Mouse (Mus musculus): ENCODE results near the gene Sugp1. TPM values are rescaled to one million over a fixed set of nuclear protein-coding genes. Genes with fewer than 3 reads are reported as not detected.
"Not testable (repeated sequence)": the region's sequence is repeated elsewhere in the genome, so short reads cannot be mapped to it uniquely, and the experiment has no call there.

Sugp1 gene
- polyA plus RNA-seq, 1 experiment from 2014 or later, result 54.5 TPM

DNA sequence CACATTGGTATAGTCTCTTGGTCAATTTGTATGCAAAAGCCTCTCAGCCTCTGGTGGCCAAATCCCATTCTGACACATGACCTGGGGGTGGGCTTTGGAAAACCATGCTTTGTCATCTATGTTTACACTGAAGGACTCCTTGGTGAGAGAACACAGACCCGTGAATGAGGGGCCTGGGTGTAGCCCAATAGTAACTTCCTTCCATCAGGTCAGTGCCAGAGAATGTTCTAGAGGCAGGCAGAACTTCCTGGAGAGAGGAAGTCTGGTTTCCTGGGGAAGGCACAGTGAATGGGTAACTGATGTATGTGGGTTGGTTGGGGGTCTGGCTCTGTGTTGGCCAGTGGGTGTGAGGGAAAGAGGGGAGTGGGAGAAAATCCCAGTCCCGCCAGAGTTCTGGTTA lies 37.4 kb upstream of the Sugp1 start:
- Histone ChIP-seq H3K36me3 (no peaks in the 10 kb centered on the region), H3K4me3 (no peak overlapping the region), H3K4me2 (replicated peaks) (no peak overlapping the region), H3K9ac (no peak overlapping the region), H3K4me1 (peaks cover 7% of the 10 kb centered on the region), H3K27ac (no peak overlapping the region), H3K9me3 (no peaks in the 10 kb centered on the region), H3K27me3 (no peaks in the 10 kb centered on the region)
- no peak for ATAC-seq (ENCODE audit: low FRiP score, low read depth)
- 57% methylated on average over 2 of the region's 2 CpGs for WGBS

DNA sequence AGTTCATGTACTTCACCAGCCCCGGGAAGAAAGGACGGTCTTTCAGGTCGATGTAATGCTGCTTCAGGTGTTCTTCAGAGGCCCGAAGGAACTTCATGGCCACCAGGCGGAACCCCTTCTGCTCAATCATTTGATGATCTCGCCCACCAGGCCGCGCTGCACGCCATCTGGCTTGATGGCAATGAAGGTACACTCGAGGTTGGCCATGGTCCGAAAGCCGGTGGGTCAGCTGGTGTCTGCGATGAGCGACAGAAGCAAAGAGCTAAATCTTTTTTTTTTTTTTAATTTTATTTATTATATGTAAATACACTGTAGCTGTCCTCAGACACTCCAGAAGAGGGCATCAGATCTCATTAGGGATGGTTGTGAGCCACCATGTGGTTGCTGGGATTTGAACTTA lies 31.8 kb upstream of the Sugp1 start:
- H3K4me3 ChIP-seq; H3K36me3 ChIP-seq; ATAC-seq (ENCODE audit: low FRiP score, low read depth); H3K9me3 ChIP-seq; H3K27me3 ChIP-seq; H3K27ac ChIP-seq; H3K9ac ChIP-seq; H3K4me1 ChIP-seq; H3K4me2 ChIP-seq (replicated peaks): not testable (repeated sequence)
- WGBS, result 92% methylated on average over 14 of the region's 14 CpGs

- Histone ChIP-seq H3K27ac (no peak overlapping the region), H3K27me3 (no peaks in the 10 kb centered on the region), H3K4me1 (no peaks in the 10 kb centered on the region), H3K4me3 (no peak overlapping the region), H3K4me2 (replicated peaks) (no peak overlapping the region), H3K9ac (no peak overlapping the region), H3K9me3 (no peaks in the 10 kb centered on the region; the same call in 1 of the 2 replicates), H3K36me3 (peaks cover 15% of the 10 kb centered on the region)
- WGBS, result 78% methylated on average over 3 of the region's 3 CpGs
- no peak for ATAC-seq (ENCODE audit: low FRiP score, low read depth)
Observed at GRCm38 (mm10) chr8:70012350-70012749, 30.3 kb upstream of the Sugp1 start.

GRCm38 (mm10) chr8:70012763-70013162 lies 29.9 kb upstream of the Sugp1 start:
- ATAC-seq (ENCODE audit: low FRiP score, low read depth), result no peak
- Histone ChIP-seq H3K4me1 (no peaks in the 10 kb centered on the region), H3K9ac (no peak overlapping the region), H3K27me3 (no peaks in the 10 kb centered on the region), H3K4me3 (no peak overlapping the region), H3K4me2 (replicated peaks) (no peak overlapping the region), H3K9me3 (no peaks in the 10 kb centered on the region; the same call in 1 of the 2 replicates), H3K36me3 (peaks cover 19% of the 10 kb centered on the region), H3K27ac (no peak overlapping the region)
- WGBS, result 89% methylated on average over 1 of the region's 1 CpGs

DNA sequence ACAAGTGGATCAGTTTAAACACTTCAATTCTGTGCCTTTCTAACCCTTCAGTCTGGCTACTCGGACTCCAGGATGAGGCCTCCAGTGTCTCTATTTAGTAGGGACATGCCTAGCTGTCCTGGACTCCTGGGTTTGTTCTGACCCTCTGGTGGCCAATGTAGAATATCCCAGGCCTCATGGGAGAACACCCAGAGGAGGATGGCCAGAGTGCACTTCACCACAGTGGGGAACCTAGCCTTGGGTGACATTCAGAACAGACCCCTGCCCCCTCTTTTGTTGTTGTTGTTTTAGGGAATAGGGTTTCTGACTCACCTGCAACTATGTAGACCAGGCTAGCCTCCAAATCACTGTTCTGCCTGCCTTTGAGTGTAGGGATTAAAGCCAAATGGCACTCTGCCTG lies 27.6 kb upstream of the Sugp1 start:
- Histone ChIP-seq H3K4me3 (no peak overlapping the region), H3K4me2 (replicated peaks) (no peak overlapping the region), H3K27me3 (no peaks in the 10 kb centered on the region), H3K9me3 (no peaks in the 10 kb centered on the region; the same call in 1 of the 2 replicates), H3K36me3 (peaks cover 42% of the 10 kb centered on the region), H3K9ac (no peak overlapping the region), H3K27ac (no peak overlapping the region), H3K4me1 (no peaks in the 10 kb centered on the region)
- ATAC-seq (ENCODE audit: low FRiP score, low read depth), result no peak
- 74% methylated on average over 1 of the region's 1 CpGs for WGBS

- H3K4me3 ChIP-seq, result no peak overlapping the region
- peaks cover 100% of the 10 kb centered on the region for H3K36me3 ChIP-seq
- no peaks in the 10 kb centered on the region for H3K9me3 ChIP-seq
- H3K27ac ChIP-seq, result no peak overlapping the region
- no peak overlapping the region for H3K9ac ChIP-seq
- no peak overlapping the region for H3K4me2 ChIP-seq (replicated peaks)
- no peaks in the 10 kb centered on the region for H3K27me3 ChIP-seq
- no peak for ATAC-seq (ENCODE audit: low FRiP score, low read depth)
- H3K4me1 ChIP-seq, result no peaks in the 10 kb centered on the region
- 87% methylated on average over 8 of the region's 8 CpGs for WGBS
Observed at GRCm38 (mm10) chr8:70023596-70023995, 19.0 kb upstream of the Sugp1 start.

DNA sequence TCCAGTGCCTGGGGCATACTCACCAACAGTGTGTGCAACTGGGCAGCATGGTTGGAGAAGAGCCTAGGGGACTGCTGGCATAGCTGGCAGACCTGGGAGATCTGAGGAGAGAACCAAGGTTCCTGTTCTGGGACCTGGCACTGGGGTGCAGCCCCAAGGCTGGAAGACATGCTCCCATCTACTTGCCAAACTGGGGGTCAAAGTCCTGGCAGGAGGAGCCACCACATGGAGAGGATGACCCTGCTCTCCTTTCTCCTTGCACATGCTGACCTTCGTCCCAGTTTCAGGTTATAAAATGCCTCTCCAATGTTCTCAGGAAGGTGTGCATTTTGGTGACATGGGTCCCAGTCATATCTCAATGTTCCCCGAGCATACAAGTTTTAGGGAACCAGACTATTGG lies 16.5 kb upstream of the Sugp1 start:
- no peak overlapping the region for H3K4me2 ChIP-seq (replicated peaks)
- H3K9me3 ChIP-seq, result no peaks in the 10 kb centered on the region
- no peak overlapping the region for H3K27ac ChIP-seq
- H3K4me3 ChIP-seq, result no peak overlapping the region
- no peak for ATAC-seq (ENCODE audit: low FRiP score, low read depth)
- peaks cover 100% of the 10 kb centered on the region for H3K36me3 ChIP-seq
- no peaks in the 10 kb centered on the region for H3K4me1 ChIP-seq
- 93% methylated on average over 2 of the region's 2 CpGs for WGBS
- no peak overlapping the region for H3K9ac ChIP-seq
- no peaks in the 10 kb centered on the region for H3K27me3 ChIP-seq

DNA sequence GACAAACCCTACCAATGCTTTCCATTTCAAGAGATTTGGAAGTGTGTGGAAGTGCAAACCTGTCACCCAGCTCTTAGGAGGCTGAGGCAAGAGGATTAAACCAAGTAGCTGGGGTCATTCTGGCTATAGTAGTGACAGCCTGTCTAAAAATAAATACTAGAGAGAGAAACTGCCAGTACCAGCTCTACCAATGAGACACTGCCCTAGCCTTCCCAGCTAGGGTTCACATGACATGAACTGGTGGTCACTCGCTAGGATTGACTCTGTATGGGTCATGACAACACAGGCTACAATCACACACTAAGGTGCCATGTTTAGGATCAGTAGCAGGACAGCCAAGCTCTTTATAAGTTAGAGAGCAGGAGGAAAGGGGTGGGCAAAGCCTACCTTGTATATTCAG lies 12.4 kb upstream of the Sugp1 start:
- 96% methylated on average over 1 of the region's 1 CpGs for WGBS
- ATAC-seq (ENCODE audit: low FRiP score, low read depth), result no peak
- Histone ChIP-seq H3K4me1 (no peaks in the 10 kb centered on the region), H3K4me2 (replicated peaks) (no peak overlapping the region), H3K36me3 (peaks cover 77% of the 10 kb centered on the region), H3K4me3 (no peak overlapping the region), H3K27ac (no peak overlapping the region), H3K9ac (no peak overlapping the region), H3K27me3 (no peaks in the 10 kb centered on the region), H3K9me3 (no peaks in the 10 kb centered on the region)

- Histone ChIP-seq H3K27me3 (no peaks in the 10 kb centered on the region), H3K9ac (no peak overlapping the region), H3K4me3 (no peak overlapping the region), H3K4me2 (replicated peaks) (no peak overlapping the region), H3K36me3 (peaks cover 28% of the 10 kb centered on the region), H3K4me1 (peaks cover 21% of the 10 kb centered on the region), H3K9me3 (no peaks in the 10 kb centered on the region), H3K27ac (no peak overlapping the region)
- 100% methylated on average over 1 of the region's 1 CpGs for WGBS
- ATAC-seq (ENCODE audit: low FRiP score, low read depth), result no peak
Observed at GRCm38 (mm10) chr8:70037994-70038393, 4.6 kb upstream of the Sugp1 start.

DNA sequence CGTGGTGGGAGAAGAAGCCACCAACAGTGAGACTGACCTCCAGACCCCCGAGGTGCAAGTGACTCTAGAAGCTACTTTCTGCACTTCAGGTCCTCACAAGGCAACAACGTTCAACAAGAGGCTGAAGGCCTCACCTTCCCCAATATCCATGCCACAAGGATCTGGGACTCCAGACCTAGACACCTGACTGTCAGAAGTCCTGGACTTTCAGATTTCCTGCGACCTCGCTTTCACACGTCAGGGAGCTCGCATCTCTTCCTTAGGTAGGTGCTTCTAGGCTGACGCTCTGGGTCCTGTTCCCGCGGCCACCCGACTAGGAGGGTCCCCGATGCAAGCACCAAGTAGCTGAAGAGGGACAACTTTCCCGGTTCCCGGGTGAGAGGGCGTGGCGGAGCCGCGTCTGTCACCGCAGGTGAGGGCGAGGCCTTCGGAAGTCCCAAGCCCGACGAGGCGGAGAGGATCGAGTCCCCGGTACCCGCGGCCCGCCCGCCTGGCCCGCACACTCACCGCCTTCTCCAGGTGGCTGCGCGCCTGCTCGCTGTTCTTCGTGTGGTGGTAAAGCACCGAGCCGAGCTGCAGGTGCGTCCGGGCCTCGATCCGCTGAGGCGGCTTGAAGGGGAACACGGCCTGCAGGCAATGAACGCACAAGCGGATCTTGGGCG lies 597 bp upstream of the Sugp1 start:
- Histone ChIP-seq H3K27ac (peak overlapping the region; percentile 28; the same call in 1 of the 2 replicates), H3K36me3 (peaks cover 9% of the 10 kb centered on the region), H3K4me3 (peak overlapping the region; percentile 98), H3K4me1 (peaks cover 35% of the 10 kb centered on the region), H3K9me3 (no peaks in the 10 kb centered on the region), H3K9ac (peak overlapping the region; percentile 97), H3K4me2 (replicated peaks) (peak overlapping the region; percentile 97), H3K27me3 (no peaks in the 10 kb centered on the region)
- 1% methylated on average over 47 of the region's 47 CpGs for WGBS
- peak; percentile 20; the same call in 1 of the 2 replicates for ATAC-seq (ENCODE audit: low FRiP score, low read depth)

DNA sequence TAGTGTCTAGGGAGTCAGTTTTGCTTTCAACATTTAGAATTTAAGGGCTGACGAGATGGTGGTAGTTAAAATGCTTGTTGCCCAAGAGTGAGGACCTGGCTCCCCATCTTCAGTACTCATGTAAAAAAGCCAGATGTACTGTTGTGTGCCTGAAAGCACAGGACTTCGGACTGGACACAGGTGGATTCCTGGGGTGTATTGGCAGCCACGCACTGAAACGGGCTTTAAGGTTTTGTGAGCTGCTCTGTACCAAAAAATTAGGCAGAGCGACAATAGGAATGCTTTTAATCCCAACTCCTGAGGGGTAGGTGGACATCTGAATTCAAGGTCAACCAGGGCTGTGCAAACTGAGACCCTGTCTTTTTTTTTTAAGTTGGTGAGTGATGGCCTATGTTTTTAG lies 1.4 kb downstream of the Sugp1 start:
- peak overlapping the region; percentile 97; the same call in 1 of the 2 replicates for H3K9ac ChIP-seq
- H3K4me2 ChIP-seq (replicated peaks), result peak overlapping the region; percentile 97

DNA sequence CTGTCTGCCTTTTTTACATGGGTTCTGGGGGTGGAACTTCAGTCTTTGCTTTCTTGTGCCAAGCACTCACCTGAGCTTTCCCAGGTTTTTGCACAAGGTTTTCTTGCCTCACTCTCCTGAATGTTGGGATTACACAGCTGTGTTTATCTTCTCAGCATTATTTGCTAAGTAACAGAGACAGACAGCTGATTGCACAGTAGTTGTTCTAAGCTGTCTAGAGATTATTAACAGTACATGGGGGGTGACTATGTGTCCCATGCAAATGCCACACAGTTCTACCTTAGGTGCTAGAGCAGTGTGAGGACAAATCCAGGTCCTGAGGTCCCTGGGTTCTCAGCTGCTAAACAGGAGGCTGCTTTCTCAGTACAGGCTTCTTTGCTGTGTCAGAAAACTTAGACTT lies 7.0 kb downstream of the Sugp1 start:
- Histone ChIP-seq H3K9me3 (no peaks in the 10 kb centered on the region), H3K36me3 (peaks cover 56% of the 10 kb centered on the region), H3K4me1 (0 out of 2 replicates have a peak, but pooled peaks cover 4% of the 10 kb centered on the region), H3K27me3 (no peaks in the 10 kb centered on the region), H3K27ac (no peak overlapping the region), H3K9ac (no peak overlapping the region), H3K4me3 (no peak overlapping the region), H3K4me2 (replicated peaks) (no peak overlapping the region)
- no peak for ATAC-seq (ENCODE audit: low FRiP score, low read depth)

More for the DNA sequence above, 1.4 kb downstream of the Sugp1 start:
- Histone ChIP-seq H3K36me3 (peaks cover 10% of the 10 kb centered on the region), H3K4me3 (peak overlapping the region; percentile 98), H3K4me1 (peaks cover 39% of the 10 kb centered on the region), H3K27me3 (no peaks in the 10 kb centered on the region), H3K9me3 (no peaks in the 10 kb centered on the region), H3K27ac (no peak overlapping the region)
- WGBS, result 85% methylated on average over 5 of the region's 5 CpGs
- no peak for ATAC-seq (ENCODE audit: low FRiP score, low read depth)

DNA sequence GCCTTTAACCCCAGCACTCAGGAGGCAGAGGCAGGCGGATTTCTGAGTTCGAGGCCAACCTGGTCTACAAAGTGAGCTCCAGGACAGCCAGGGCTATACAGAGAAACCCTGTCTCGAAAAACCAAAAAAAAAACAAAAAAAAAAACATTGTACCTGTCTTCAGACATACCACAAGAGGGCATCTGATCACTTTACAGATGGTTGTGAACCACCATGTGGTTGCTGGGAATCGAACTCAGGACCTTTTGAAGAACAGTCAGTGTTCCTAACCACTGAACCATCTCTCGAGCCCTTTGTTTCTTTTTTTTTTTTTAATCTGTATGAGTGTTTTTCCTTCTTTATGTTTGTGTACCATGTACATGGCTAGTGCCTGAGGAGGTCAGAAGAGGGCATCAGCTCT lies 7.8 kb downstream of the Sugp1 start:
- not testable (repeated sequence) for H3K9me3 ChIP-seq; ATAC-seq (ENCODE audit: low FRiP score, low read depth); H3K4me2 ChIP-seq (replicated peaks); H3K27ac ChIP-seq; H3K4me1 ChIP-seq; H3K9ac ChIP-seq; H3K27me3 ChIP-seq; H3K4me3 ChIP-seq
- H3K36me3 ChIP-seq, result peaks cover 64% of the 10 kb centered on the region
- 92% methylated on average over 5 of the region's 5 CpGs for WGBS

Data from limb, embryonic 13.5 days (tissue).